Mouse (Mus musculus) gastrocnemius, postnatal 4 days (tissue): ENCODE measurements around the gene Duoxa1. TPM values are rescaled to one million over a fixed set of nuclear protein-coding genes. Genes with fewer than 3 reads are reported as not detected.
"Not testable (repeated sequence)": the region's sequence is repeated elsewhere in the genome, so short reads cannot be mapped to it uniquely, and the experiment has no call there.

Source experiments
- DNase-seq, 2 experiments: peaks; one replicate each; pipeline ENCODE4 v3.0.0; 2021 to 2022; ENCODE audit warnings: low spot score in 2 of 2, mixed read lengths in 2 of 2
- total RNA-seq, 2 experiments: library from RNA; stranded (reverse); gene quantifications; 2 replicates each; pipeline ENCODE4 v1.2.3; 2021

Gene Duoxa1
- total RNA-seq, 2 experiments from 2014 or later = 1.2 TPM

DNA sequence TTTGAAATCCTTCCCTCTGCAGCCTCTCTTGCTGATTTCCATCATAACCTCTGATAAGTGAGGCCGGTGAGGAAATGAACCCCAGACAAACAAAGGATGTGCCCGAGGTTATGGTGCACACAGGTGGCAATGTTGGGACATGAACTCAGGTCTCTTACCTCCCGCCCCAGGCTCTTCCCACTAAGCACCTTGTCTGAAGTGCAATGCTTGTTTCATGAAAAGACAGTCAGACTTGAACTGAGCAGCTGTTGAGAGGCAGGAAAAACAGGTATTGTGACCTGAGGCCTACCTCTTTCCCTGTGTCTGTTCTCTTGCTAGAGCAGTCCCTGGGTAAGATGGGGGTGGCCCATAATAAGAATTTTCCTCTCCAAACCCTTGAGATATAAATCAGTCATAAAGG is 18.7 kb upstream of the Duoxa1 start:
- DNase-seq = no peak

DNA sequence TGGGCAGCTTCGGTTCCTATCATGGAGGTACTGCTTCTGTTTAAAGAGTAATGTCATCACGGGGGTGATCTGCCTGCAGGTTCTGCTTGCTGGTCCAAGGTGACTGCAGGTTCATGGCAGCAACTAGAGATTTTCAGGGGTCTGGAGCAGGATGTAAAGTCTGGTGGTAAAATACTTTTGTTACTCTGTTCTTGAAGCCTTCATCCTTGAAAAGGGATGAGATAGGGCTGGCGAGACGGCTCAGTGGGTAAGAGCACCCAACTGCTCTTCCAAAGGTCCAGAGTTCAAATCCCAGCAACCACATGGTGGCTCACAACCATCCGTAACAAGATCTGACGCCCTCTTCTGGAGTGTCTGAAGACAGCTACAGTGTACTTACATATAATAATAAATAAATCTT is 16.8 kb upstream of the Duoxa1 start:
- not testable (repeated sequence) for DNase-seq

DNA sequence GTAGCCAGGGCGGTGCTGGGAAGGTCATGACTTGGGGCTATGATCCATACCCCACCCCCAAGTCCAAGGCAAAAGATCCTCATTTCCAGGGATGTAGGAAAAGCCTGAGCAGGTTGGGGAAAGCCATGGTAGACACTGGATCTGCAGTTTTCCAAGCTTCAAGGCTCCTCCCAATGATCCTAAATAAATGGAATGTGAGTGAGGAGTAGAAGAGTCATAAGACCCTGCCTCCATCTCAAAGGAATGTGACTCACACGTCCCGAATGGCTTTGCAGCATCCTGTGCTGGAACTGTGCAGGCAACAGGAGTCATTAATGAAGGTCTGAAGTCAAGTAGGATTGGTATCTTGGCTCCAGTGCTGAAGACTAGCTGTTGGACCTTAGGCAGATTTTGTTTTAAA is 14.5 kb upstream of the Duoxa1 start:
- DNase-seq = no peak

DNA sequence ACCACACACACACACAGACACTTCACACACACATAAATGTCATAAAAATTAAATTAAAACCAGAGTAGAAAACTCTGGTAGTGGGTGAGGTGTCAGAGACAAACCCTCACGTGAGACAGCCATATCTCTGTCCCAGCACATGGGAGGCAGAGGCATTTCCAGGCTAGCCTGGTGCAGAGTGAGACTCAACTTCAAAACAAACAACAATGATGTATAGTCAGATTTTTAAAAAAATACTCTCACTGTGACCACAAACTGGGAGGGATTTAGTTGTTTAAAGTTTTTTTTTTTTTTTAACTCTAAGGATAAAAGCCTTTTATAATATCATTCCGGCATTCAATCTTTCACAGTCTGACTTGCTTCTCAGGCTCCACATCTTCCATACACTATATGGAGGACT is 11.8 kb upstream of the Duoxa1 start:
- no peak for DNase-seq

DNA sequence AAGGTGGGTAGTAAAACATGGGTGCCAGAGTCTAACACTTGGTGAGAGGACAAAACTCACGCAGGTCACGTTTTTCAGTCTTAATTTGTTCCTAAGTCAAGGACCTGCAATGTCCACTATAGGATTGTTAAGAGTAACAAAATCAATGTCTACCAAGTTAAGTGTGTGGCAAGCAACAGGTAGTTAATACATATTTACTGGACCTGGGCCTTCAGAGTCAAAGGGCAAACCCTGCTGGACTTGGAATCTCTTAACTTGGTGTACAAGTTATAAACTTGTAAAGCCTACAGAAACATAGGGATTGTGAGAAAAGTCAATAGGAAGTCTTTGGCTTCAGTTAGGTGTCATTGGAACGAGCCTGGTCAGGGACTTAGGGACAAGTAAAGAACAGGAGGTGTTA is 11.1 kb upstream of the Duoxa1 start:
- DNase-seq = no peak

DNA sequence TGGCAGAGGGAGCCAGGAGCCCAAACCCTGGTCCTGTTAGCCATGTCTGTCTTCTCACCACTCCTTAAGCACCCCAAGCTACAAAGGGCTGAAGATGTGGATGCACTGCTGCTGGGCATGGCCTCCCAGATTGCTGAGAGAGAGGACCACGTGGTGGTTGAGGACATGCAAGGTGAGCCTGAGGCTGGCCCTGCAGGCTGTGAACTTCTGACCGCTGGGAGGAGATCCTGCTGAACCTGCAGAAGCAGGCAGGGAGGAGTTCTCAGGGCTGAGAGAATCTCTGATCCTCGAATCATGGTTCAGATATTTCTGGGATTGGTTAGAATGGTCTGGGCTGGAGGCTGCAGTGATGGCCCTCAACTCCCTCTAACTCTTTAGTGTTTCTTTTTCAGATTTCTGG is 10.4 kb upstream of the Duoxa1 start:
- DNase-seq = no peak

DNA sequence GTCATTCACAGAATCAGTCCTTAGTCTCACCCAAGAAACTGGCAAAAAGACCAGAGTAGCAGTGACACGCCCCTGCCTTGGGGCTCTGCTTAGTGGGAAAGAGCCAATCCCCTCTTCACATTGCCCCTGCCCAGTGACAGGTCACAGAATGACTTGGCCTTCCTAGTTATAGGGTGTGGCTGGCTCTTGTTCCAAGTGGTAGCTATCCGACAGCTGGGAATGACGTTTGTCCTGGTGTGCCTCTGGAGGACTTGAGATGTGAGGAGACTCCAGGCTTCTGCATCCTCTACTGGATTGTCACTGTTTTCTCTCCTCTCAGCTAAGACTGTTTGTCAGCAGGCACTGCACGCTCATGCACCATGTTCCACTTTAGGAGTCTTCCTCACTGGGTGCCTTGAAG is 3.9 kb upstream of the Duoxa1 start:
- DNase-seq = no peak

DNA sequence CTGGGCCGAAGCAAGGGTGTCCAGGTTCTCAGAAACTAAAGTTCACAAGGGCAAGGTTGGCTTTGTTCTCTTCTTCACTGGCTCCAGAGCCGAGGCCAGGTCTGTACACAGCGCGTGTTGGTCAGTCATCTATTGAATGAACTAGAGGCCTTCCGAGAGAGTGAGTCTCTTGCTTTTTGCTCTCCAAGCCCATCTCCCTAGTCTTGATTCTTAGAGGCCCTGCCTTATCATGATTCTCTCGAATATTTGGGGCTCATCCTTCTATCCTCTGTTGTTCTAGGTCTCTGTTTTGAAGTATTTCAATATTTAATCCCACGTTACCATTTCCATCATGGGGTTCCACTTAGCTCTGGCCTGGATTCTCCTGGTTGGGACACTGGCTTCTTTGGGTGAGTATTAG is 1.8 kb upstream of the Duoxa1 start, which contains the start of gene Duox1:
Gene Duox1, plus strand, starts transcription at position 301 of the 400 bp plus-strand sequence.
- no peak for DNase-seq

DNA sequence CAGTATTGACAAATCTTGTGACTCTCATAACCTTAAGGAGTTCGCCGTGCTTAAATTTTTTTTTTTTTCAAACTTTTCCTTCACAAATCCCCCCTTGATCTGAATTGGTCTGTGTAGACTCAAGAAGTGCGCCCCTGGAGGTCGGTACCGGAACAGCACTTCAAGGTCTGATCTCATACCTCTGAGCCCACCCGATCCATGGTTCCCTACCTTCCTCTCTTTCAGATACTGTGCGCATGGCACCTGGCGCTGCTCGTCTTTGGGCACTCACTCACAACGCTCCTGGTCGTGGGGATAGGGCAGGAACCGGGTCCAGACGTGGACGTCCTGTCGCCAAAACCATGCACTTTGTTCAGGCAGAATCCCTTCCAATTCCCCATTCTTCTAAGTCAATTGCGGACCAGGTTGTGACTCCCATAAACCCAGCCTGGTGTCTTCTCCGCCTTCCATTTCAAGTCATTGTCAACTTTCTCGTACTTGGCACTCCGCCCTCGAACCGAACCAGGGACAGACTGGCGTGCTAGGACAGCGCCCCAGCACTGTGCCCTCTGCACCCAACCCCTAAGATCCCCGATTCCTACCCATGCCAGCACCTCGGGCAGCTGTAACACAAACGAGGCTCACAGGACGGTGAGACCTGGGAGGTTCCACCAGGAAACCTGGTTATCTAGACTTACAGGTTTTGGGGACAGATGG is 660 bp downstream of the Duoxa1 start:
- peak; percentile 52 to 67 for DNase-seq

DNA sequence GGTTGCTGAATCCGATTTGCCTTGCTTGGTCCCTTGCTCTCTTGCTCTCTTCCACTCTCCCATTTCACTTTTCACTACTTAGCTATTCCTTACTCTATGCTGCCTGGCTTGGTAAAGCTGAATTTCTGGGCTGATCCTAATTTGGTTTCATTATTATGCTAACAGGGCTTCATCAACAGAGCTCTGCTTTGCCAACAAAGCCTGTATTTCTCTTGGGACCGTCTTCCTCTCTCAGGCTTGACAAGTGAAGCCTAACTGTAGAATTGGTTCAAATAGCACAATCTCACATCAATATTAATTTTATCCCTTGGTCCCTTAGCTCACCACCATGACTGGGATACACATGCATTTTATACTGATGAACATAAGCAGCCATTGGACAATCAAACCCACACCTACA is 2.0 kb downstream of the Duoxa1 start:
- no peak for DNase-seq

DNA sequence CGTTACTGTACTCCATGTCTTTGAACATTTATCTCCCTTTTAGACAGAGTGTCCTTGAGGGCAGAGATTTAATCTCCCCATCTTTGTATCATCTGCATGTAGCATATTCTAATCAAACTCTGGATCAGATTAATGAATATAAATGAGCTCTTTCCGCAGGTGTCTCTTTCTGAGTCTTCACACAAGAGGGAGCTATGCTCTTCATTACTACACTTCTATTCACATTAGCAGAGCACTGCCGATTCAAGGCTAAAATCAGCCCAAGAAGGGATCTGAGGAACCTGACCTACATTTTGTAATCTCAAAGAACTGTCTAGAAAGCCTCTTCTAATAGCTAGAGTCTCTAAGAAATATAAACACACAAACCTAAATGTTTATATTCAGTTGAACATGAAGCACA is 3.9 kb downstream of the Duoxa1 start:
- DNase-seq = no peak

DNA sequence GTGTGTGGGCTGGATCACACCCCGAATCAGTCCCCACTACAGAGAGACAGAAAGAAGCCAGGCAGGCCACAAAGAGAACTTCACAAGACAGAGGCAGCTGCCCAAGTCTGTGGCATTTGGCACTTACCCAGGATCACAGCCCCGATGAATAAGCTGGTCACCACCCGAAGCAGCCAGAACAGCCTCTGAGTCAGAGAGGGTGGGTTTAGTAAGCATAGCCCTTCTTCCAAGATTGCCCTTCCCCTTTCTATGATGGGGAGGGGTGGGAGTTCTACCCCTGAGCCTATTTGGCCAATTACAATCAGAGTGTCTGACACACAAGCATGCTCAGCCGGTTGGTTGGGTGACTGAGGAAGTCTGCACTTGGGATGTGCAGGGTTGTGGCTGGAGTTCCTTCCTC is 7.3 kb downstream of the Duoxa1 start:
- DNase-seq = no peak

DNA sequence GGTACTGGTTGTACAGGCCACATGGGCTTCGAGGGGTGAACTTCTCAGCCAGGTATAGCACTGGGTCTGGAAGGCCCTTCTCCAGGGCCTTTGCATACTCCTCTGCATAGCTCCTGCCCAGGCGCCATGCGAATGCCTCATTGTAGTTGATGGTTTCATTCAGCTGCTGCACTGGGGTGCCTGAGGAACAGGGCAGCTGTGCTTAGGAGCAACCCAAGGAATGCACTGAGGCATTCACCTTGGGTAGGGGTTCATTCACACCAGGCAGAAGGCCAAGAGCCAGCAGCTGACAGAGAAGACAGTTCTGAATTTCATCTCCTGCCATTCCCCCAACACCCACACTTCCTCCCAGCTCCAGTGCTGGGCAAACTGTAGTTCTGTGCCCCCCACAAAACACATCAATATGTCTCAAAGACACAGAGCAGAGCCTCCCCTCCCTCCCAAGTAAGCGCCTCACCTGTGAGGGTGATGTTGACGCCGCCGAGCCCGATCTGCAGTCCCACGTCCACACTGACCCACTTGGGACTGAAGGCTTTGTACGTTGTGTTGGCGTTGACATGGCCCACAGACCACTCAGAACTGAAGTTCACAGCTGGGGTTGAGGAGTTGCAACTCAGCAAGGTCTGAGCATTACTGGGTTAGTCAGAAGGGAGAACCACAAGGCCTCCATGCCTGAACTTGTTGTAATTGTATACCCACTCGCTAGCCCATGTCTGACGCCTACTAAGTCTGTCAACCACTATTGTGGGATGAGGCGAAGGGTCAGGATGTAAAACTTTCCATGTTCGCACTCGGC is 8.2 kb downstream of the Duoxa1 start:
- no peak for DNase-seq

DNA sequence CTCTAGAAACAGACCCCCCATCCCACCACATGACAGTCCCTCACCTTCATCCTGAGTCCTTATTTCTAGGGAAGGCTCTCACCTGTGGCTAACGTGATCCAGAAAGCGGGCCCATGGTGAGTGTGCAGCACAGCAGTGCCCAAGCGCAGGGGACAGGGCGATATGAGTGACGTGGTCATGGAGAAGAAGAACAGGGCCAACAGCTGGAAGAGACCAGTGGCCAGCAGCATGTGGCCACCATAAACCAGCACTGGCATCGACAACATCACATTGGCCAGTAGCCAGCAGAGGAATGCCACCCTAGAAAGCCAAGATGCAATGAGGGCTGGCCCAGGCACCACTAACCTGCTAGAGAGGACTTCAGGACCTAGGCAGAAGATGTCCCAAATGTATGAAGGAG is 9.0 kb downstream of the Duoxa1 start:
- DNase-seq = no peak

DNA sequence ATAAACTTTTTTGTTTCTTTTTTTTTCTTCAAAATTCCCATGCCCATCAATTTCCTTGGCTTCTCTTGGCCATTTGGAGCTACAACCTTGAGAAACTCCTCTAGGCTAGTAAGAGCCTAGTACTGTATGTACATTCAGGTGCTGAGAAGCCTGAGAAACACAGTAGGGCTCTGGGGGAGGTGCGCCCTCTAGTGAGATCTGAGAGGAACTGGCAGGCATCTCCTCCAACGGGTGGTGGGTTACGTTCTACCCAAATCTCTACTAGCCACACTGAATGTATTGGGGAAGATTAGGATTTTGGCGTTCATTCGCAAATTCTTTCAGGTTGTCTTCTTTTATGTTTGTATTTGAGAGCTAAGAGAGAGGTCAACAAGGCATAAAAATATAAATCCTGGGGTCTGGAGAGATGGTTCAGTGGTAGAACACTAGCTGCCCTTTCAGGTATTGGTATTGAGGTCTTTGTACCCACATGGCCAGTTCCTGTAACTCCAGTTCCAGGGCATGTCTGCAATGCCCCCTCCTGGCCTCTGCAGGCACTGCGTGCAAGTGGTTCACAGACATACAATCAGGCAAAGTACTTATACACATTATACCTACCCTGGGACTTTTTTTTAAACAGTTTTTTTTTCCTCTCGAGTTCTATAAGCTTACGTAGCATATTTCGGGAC is 10.8 kb downstream of the Duoxa1 start:
- peak in 1 of 2 experiments; percentile 49 for DNase-seq

DNA sequence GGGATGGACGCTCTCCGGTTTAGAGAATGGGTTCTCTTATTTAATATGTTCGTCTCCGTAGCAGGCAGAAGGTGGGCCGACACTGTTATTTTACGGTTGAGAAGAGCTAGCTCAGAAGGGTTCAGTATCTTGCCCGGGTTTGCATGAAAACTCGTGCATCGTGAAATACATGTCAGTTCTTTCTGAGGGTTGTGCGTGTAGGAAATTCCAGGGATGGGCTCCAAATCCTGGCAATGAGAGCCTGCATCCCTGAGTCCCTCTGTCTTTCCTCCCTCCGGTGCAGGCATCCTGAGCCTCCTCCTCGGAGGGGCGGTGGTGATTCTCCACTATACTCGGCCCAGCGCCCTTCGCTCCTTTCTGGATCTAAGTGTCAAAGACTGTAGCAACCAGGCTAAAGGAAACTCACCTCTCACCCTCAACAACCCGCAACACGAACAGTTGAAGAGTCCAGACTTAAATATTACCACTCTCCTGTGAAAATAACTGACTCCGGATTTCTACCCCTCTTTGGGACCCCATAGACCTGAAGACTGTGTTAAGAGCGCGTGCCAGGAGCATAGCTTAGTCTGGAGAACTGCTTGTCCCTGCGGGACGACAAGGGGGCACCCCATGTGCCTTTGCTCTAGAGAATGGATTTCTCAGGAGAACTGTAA is 11.5 kb downstream of the Duoxa1 start:
- no peak for DNase-seq

DNA sequence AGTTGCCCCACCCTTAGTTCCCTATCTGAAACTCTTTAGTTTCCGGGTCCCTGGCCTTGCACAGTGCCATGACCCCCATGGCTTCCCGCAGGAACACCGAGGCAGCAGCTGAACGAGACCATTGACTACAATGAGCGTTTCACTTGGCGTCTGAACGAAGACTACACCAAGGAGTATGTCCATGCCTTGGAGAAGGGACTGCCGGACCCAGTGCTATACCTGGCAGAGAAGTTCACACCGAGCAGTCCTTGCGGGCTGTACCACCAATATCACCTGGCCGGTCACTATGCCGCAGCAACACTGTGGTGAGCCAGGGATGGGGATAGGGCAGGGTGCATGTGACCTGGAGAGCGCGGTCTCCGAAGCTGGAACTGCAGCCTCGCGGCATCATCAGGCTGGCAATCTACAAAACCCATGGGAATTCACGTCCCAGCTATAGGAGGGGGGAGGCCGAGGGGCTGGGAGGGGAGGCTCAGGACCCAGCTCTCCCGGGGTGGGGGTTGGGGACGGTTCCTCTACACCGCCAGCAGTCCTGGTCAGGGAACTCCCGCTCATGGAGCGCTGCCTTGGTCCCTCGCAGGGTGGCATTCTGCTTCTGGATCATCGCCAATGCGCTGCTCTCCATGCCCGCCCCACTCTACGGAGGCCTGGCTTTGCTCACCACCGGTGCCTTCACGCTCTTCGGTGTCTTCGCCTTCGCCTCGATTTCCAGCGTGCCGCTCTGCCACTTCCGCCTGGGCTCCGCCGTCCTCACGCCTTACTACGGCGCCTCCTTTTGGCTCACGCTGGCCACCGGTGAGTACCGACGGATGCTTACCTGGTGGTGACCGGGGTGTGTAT is 12.2 kb downstream of the Duoxa1 start:
- peak in 1 of 2 experiments; percentile 41 for DNase-seq

DNA sequence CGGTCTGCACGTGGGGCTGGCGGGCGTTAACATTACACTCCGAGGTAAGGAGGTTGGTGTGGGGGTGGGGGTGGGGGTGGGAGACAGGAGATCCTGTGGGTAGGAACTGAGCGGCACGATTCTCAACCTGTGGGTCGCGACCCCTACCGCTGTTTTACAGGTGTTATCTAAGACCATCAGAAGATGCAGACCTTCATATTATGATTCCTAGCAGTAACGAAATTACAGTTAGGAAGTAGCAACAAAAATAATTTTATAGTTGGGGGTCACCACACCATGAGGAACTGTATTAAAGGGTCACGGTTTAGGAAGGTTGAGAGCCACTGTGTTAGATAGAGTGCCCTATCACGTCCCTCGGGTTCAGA is 12.9 kb downstream of the Duoxa1 start:
- no peak for DNase-seq

DNA sequence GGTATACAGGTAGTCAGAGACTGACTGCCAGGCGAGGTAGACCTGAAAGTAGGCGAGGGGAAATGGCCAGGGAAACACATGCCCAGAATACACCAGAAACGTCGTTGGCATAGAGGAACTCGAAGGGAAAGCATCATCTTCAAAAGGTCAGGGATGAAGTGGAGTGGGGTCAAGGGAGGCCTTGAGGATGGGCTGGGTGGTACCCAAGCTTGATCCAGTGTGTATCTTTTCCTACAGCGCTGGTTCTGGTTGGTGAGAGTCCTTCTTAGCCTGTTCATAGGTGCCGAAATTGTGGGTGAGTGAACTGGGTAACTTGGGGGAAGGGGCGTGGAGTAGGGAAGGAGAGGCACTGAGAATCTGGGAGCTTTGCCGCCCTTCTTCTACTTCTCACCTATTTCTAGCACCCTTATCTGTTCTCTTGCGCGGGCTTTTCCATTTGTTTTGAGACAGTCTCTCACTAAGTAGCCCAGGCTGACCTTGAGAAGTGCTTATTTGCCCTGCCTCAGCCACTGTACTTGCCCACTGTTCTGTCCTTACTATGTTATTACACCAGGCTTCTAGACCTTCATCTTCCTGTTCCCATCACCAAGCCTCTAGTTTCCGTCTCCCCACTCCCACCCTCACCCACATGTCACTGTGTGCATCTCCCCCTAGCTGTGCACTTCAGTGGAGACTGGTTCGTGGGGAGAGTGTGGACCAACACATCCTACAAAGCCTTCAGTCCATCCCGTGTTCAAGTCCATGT is 13.4 kb downstream of the Duoxa1 start:
- DNase-seq = no peak
